Comparison of ENCODE assay signal across 23 mouse cellular contexts in genomic region chr8:46745464-46745863, GRCm38 (mm10). TPM values are rescaled to one million over a fixed set of nuclear protein-coding genes. Genes with fewer than 3 reads are reported as not detected.
A peak's percentile ranks its signal among the peaks of the same experiment; 100 is the strongest.
DNase-seq lines count a peak whose midpoint lies in the region; ATAC-seq and TF ChIP-seq lines count a peak whose summit lies in the region.
"Had no signal": no experiment of that assay in that cellular context is flagged by ENCODE, and none has a peak within 500 bp of the region (broad histone marks: within the 10 kb centered on the region; RNA-seq: fewer than 3 reads in every experiment).

No protein-coding gene starts in this region.

- DNase-seq in 3T3-L1 (ENCODE audit: low read depth, low spot score) (peak; percentile 30), 416B (ENCODE audit: low read depth) (peak; percentile 45)
- DNase-seq in frontal cortex, postnatal 10 days (ENCODE audit: low spot score in 2 of 2), result no peak
- no peak for DNase-seq in kidney, postnatal 4 days
- DNase-seq: adrenal gland, adult 8-10 months; adrenal gland, postnatal 36 days; cerebellum, adult 11-12 months; cerebellum, adult 9-10 months; cerebellum, postnatal 36 days; gastrocnemius, postnatal 25 days; heart, adult 18-20 months; heart, postnatal 14 days; kidney, adult 18-20 months had no signal

- H3K27ac ChIP-seq in bone marrow macrophage, adult 2 months (ENCODE audit: insufficient read depth, low read depth, low read length), result 0 out of 2 replicates have a peak overlapping the region, but pooled peaks have one; percentile 10
- H3K27ac ChIP-seq: embryonic facial prominence, embryonic 10.5 days; forebrain, embryonic 10.5 days; heart, embryonic 10.5 days; hindbrain, embryonic 10.5 days; hindbrain, embryonic 14.5 days; intestine, embryonic 15.5 days had no signal

- peaks cover 28% of the 10 kb centered on the region for H3K4me1 ChIP-seq in bone marrow macrophage, adult 2 months (ENCODE audit: control insufficient read depth, insufficient read depth, low read length)

- no peak for TF ChIP-seq POLR2A in bone marrow macrophage, adult 2 months (IDR thresholded peaks at IDR 0.05; ENCODE audit: borderline replicate concordance, low read depth, low read length)

- peak; percentile 30; the same call in 1 of the 2 replicates for ATAC-seq in megakaryocyte progenitor cell, adult 5-6 weeks (replicated peaks; ENCODE audit: poor library complexity)
- ATAC-seq: forebrain, embryonic 16.5 days; intestine, embryonic 15.5 days had no signal

- no peak overlapping the region for H3K4me3 ChIP-seq in bone marrow macrophage, adult 2 months (ENCODE audit: insufficient read depth, low read length)
- H3K4me3 ChIP-seq: embryonic facial prominence, embryonic 10.5 days; erythroblast, embryonic 14.5 days; forebrain, embryonic 10.5 days; heart, embryonic 10.5 days; hindbrain, embryonic 10.5 days; intestine, embryonic 15.5 days had no signal

- TF ChIP-seq CTCF in bone marrow macrophage, adult 2 months (IDR thresholded peaks at IDR 0.05; ENCODE audit: low read depth, low read length), result no peak

RNA-seq across cellular contexts. Expression of gene Irf2, which starts 5.9 kb away (rescaled TPM):
- 107 and 110 TPM in 2 replicates for polyA plus RNA-seq in bone marrow macrophage, adult 2 months (2012; ENCODE audit: insufficient read depth, insufficient read length, missing spikeins)
- 56.6 and 58.9 TPM in 2 replicates for total RNA-seq in megakaryocyte progenitor cell, adult 5-6 weeks (2015)
- total RNA-seq in megakaryocyte progenitor cell, adult 5-6 weeks (2017), result 11.9 and 28.5 TPM in 2 replicates

Comparison
In these comparisons a context has a peak if more than half of its experiments do, and no peak if none do; other contexts are left out.
1. DNase-seq: peak in 3T3-L1 (single experiment) and 416B (single experiment); none in frontal cortex, postnatal 10 days (0 of 2) and kidney, postnatal 4 days (0 of 2).